ENCODE assay signal across 18 mouse cellular contexts in the genomic region with DNA sequence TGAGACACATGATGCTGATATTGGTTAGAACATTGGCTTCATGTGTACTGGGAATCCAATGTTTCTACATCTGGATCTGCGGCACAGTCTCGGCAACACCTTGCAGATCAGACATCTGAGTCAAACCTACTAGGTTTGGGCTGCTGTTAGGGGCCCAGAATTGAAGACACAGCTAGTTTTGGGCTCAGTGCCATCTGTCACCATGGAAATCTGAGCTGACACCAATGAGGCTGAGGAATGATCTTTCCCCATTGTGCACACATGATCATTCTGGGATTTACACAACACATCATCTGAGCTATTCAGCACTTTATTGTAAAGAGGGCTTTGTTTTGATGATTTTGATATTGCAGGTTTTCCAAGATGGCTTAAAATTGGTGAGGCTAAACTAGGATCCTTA.
"Had no signal": no experiment of that assay in that cellular context is flagged by ENCODE, and none has a peak within 500 bp of the region (broad histone marks: within the 10 kb centered on the region; RNA-seq: fewer than 3 reads in every experiment).

No protein-coding gene starts in this region.

- H3K36me3 ChIP-seq: midbrain, embryonic 12.5 days; neural tube, embryonic 13.5 days; neural tube, embryonic 15.5 days had no signal

- H3K9me3 ChIP-seq: midbrain, embryonic 12.5 days; neural tube, embryonic 13.5 days; neural tube, embryonic 15.5 days had no signal

- H3K4me1 ChIP-seq: midbrain, embryonic 12.5 days; neural tube, embryonic 13.5 days had no signal

- H3K4me2 ChIP-seq: lung, embryonic 14.5 days; midbrain, embryonic 12.5 days; neural tube, embryonic 13.5 days; neural tube, embryonic 15.5 days had no signal

- H3K27ac ChIP-seq: liver, embryonic 14.5 days; midbrain, embryonic 12.5 days; neural tube, embryonic 13.5 days; neural tube, embryonic 15.5 days had no signal

- H3K27me3 ChIP-seq: midbrain, embryonic 12.5 days; neural tube, embryonic 13.5 days; neural tube, embryonic 15.5 days had no signal

- DNase-seq: lung, adult 18-20 months; lung, embryonic 14.5 days; lung, postnatal 10 days; lung, postnatal 4 days; midbrain, embryonic 14.5 days; retina, postnatal 1 day; right cerebral cortex, adult 18-20 months; right cerebral cortex, postnatal 25 days; right cerebral cortex, postnatal 4 days; spleen, adult 18-20 months; thymus, adult 2 months; thymus, postnatal 25 days; thymus, postnatal 4 days had no signal

- H3K4me3 ChIP-seq: midbrain, embryonic 12.5 days; myocyte; neural tube, embryonic 13.5 days; neural tube, embryonic 15.5 days had no signal

- H3K9ac ChIP-seq: liver, embryonic 14.5 days; lung, embryonic 14.5 days; midbrain, embryonic 12.5 days; neural tube, embryonic 13.5 days; neural tube, embryonic 15.5 days had no signal
